Mouse (Mus musculus) retina, postnatal 7 days (tissue): Measurements from ENCODE around the gene Serpinb6b.
"Not testable (repeated sequence)": the region's sequence is repeated elsewhere in the genome, so short reads cannot be mapped to it uniquely, and the experiment has no call there.

Experiments used
- DNase-seq: peaks from one replicate; pipeline ENCODE4 v3.0.0-alpha.2; 2012; ENCODE audit warnings: low read depth, low spot score

Serpinb6b gene

DNA sequence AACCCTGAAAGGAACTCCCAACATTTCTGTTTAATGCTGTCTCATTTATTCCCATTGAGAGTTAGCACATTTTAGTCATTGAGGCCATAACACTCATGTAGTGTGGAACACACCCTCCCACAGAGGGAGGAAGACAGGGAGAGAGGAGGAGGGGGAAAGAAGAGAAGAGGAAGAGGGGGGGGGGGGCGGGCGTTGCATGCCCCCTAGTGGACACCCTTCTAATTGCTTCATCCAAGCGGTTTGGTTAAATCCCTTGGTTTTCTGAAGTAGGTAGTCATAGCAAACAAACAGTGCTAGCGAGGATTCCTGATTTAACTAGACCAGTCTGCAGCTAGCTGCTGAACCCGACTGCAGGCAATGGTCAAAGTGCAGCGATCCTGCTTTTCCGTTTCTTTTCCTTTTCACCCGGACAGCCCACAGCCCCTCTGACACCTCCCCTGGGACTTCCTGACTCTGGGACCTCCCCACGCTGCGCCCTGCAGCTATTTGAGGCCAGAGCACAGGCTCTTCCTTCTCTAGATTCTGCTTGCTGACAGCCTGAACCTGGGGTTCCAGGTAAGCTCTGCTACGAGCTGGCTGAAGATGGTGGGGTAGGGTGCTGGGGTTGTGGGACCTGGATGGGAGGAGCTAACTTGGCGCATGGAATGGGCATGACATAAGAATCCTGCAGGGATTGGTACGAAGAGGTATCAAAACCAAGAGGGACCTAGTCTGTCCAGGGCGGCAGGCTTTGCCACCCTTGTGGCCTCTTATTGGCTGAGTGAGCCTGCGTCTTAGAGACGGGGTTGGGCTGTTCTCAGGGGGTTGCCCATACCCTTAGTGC, at the start of gene Serpinb6b:
Serpinb6b (plus strand) TSS at position 221 of the 823 bp plus-strand sequence.
- no peak for DNase-seq

DNA sequence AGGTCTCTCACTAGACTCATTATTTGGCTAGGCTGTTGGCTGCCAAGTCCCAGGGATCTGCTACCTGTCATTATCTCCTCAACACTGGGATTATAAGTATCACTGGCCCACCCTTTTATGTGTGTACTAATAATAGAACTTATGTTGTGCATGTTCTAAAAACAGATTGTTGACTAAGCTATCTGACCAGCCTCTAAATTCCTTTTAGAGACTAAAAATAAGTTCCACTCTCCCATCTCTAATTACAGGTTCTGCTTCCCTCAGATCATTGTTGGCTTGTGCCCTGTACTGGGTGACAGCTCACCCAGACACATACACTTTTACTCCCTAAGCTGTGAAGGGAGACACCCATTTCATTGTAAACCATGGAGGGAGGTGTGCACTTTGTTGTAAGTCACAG, 42.4 kb upstream of the Serpinb6b start:
- DNase-seq = no peak

DNA sequence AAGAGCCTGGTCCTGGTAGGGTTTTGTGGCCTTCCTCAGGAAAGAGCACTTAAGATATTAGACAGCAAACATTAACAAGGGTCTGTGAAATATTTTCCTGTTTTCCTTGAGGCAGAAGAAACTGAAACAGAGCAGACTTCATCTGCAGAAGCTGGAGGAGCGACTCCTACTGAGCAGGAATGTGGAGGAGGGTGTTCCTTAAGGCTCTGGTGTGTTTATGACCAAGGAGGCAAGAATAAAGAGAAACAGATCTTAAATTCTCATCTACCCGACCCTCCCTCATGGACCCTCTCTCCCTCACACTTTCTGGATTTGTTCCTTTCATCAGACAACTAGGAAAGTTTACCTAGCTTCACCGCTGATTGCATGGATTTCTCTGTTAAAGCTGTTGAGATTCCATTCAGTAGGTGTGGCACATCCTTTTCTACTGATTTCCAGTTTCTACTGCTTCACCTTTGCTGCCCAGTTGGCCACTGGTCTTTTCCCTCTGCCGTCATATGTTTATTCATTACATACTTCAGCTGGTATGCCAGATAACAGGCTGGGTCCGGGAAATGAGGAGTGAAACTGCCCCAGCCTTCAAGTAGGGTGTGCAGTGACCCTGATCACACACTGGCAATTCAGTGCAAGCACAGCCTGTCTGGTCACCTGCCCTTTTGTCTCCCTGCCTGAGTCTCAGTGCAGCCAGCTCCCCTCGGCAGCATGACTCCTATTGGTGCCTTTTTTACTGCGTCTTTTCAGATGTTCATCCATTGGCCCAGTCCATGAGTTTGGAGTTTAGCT, 40.2 kb upstream of the Serpinb6b start:
- DNase-seq = no peak

DNA sequence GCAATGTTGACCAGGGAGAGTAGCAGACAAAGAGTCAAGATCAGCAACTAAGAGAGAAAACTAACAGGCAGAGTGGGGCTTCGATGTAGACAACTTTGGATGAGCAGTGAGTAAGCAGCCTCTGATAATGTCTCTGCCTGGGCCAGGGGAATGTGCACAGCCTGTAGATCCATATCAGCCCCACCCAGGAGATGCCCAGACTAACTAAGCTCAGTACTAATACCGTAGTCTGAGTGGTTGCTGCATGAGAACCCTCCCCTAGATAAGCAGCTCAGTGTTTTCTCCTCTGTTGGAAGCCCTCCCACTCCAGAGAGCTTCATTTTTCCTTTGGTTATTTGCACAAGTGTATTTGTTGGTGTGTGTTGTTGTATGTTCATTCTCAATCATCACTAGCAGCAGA, 38.3 kb upstream of the Serpinb6b start:
- DNase-seq = no peak

DNA sequence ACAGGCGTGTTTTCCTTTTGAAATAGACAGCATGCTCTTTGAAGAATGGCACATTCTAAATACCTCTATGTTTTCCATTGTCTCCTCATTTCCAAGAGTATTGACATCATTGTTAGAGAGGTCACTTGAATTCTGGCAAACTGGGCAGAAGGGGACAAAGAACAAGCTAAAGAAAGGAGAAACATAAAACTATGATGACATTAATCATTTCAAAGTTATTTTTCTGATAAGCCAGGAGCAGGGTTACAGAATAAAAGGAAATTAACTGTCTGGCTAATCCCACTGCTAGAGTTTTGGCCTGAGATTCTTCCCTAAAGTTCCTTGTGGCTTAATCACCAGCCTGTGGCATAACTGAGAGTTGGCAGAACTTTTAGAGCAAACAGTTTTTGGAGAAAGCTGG, 37.8 kb upstream of the Serpinb6b start:
- DNase-seq = no peak

DNA sequence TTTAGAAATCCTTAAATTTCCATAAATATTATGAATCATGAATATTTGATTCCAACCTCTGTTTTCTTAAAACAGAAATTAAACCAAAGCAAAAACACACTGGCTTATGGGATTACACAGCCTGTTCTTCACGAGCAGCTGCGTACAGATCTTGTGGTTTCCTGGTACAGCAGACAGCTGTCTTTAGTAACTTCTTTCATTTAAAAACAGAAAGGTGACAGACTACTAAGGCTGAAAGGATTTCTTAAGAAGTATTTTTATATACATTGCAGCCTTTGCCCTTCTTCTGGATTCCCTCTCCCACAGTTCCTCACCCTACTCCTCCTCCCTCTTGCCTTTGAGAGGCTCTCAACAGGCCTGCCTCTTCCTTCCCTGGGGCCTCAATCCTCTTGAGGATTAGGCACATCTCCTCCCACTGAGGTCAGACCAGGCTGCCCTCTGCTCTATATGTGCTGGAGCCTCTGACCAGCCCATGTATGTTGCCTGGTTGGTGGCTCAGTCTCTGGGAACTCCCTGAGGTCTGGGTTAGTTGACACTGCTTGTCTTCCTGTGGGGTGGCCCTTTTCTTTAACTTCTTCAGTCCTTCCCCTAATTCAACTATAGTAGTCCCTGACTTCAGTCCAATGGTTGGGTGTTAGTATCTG, 35.8 kb upstream of the Serpinb6b start:
- no peak for DNase-seq

DNA sequence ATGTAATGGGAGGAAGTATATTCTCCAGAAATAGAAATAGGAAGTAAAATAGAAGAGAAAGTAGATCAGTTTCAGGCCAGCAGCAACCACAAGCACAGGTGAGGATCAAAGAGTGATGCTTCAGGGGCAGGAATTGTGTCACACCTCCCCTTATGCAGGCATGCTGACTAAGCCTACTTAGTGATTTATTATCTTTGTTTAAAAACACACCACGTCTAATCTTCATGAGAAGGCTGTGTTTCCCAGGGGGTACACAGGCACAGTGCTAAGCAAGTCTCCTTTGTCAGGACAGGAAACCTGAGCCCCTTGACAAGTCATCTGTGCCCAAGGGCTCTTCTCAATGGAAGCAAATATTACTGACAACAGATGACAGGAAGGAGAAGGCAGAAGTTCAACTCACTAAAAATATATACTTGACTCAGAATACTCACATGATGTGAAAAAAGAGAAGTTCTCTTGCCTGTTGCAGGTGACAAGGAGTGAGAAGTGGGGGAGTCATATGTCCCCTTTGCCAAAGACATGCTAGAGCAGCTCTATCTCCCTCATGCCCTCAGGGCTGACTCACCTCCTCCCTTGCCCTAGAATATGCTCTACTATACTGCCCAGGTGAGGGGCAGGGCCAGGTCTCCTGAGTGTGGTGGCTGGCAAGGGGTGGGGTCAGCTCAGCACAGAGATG, 30.2 kb upstream of the Serpinb6b start:
- DNase-seq = no peak

DNA sequence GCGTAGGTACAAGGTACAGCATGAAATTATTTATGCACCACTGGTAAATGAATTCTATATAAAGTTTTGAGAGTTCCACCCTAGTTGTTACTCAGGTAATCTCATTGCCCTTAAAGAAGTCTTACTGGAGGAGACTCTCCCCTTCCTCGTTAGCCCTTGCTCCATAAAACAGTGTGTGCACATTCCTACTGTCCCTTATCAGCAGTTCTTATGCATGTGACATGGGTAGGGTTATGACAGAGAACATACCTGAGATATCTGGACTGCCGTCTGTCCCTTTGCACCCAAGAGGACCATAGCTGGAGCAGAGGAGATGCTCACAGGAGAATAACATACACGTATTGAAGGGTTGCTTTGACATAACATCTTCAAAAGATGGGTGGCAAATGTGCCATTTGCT, 26.7 kb upstream of the Serpinb6b start:
- DNase-seq = not testable (repeated sequence)

DNA sequence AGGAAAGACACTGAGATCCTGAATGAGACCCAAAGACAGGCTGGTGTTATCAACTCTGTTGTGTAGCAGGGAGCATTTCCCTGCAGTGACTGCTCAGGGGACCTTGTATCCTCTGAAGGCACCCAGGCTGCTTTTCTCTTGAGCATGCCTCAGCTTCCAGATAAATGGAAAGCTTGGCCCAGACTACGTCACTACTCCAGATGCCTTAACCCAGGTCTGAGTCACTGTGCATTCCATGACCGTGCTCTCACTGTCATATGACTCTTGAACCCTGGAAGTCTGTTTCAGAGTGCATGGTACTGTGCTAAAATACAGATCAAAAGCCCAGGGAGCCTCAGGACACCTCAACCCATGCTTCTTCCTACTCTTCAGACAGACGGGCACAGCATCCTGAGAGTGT, 25.8 kb upstream of the Serpinb6b start:
- DNase-seq = not testable (repeated sequence)

DNA sequence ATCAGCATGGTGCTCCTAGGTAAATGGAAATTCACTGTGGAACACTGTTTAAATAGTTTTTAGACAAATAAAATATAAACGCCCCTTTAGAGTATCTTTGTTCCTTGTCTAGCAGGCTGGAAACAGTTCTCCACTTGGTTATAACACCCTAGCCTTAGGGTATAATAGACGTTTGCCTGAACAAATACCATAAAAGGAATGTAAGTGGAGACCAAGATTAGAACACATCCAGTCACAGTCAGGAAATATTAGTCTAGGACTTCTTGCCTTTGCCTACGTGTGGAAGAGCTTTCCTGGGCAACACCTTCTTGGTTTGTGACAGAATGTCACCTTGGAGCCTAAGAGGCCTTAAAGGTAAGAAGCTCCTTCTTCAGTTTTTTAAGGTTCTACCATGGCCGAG, 8.5 kb upstream of the Serpinb6b start:
- DNase-seq = no peak

DNA sequence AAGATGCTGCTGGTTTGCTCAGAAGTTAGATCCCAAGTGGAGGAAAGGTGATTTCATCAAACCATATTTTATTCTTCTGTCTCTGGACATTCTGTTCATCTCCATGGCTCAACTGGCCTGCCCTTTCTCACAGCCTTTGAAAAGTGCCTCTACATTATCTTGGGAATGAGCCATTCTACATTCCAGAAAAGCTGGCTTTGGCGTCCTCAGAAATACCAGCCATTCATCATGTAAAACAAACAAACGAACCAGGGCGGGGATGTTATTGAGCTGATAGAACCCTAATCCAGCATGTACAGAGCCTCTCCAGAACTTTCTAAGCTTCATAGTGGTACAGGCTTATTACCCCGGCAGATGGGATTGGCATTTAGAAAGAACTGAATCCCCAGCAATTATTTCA, 7.1 kb upstream of the Serpinb6b start:
- DNase-seq = no peak

DNA sequence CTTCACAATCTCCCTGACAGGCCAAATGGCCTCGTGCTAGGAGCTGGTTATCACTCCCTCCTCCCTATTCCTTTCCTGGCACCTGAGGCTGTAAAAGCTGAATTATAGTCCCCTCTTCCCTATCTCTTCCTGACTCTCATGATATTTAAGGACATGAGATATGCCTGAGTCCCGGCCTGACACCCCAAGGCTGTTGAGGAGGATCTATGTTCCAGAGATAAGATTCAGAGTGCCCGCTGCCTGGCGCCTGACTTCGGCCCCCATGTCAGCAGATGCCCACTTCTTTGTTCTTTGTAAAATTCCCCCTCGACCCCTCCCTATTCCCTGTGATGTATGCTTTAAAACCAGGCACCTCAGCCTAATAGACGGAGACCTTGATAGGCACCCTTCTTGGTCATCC, 6.5 kb upstream of the Serpinb6b start:
- not testable (repeated sequence) for DNase-seq

DNA sequence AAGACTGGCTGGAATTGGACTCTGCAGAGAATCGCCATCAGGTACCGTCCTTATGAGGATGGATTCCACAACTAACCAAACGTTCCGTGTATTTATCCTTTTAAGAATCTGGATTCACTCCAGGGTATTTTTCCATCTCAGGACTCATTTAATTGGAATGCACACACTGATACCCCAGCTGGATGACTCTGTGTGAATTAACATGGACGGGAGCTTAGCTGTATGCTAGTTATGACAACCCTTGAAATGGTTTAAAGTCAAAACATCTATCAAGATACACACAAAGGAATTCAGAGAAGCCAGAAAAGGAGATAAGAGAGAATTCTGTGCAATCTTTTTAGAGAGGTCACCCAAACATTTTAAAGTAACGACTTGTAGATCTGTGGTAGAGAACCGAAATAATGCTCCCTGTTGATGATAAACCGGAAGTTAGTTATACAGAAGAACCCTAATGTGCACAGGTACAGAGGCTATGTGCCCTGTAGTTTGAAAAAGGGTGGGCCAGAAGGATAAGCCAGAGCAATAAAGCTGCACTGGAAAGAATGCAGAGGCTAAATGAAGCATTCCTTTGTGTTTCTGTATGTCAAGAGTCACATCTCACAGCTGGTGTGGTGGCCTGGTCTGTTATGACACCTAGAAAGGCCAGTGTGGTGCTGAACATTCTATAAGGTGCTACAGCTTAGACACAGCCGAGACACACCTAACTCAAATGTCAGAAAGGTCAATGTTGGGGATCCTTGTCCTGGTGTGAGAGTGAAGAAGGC, 837 bp upstream of the Serpinb6b start:
- DNase-seq = no peak

DNA sequence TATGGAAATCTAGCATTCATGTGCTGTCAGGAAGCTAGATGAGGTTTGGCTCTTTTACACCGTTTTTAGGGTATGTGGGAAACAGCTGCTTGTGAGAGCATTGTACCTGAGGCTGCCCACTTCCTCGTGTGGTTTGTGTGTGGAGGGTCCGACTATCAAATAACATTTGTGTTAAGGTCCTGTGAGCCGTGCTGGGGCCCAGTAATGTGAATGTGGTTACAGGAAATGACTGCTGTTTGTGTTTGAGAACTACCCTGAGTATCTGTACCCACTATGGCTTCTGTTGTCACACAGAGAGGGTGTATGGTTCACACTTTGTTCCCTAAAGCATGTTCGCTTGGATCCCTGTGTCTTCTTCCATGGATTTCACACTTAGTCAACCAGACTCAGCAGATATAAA, 1.1 kb downstream of the Serpinb6b start:
- DNase-seq = no peak

DNA sequence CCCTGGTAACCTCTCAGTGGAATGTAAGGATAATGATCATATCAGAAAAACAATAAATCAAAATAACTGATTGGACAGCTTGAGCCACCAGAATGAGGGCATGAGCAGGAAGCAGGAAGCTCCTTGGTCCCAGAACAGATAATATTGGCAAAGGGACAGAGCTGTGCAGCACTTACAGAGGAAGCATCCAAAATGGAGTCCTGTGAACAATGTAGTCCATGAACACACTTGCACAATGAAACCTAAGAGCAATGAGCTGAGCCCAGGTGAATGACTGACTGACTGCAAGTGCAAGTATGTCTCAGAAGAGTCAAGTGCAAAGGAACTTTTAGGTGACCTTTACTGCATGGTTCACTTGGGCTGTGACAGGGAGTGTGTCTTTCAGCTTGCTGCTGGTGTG, 2.2 kb downstream of the Serpinb6b start:
- no peak for DNase-seq

DNA sequence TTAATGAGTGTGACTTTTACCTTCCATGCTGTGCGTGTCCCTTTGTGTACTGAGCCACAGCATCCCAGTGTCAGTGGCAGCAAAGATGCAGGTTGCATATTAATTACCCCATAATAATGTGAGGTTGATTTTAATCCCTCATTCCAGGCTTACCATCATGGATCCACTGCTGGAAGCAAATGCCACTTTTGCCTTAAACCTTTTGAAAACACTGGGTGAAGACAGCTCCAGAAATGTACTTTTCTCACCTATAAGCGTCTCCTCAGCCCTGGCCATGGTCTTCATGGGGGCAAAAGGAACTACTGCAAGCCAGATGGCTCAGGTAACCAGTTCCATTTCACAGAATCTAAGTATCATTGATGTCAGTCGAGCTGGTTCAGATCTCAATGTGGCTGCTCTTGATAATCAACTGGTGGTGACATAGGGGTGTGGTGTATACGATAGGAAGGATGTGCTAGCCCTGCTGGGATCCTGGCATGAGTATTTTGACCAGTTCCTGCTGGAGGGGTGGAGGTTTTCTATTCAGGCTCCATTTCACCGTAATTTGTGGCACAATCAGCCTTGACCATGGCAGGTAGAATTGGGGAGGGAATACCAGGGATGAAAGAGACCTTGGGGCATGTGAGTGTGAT, 3.5 kb downstream of the Serpinb6b start:
- DNase-seq = no peak

DNA sequence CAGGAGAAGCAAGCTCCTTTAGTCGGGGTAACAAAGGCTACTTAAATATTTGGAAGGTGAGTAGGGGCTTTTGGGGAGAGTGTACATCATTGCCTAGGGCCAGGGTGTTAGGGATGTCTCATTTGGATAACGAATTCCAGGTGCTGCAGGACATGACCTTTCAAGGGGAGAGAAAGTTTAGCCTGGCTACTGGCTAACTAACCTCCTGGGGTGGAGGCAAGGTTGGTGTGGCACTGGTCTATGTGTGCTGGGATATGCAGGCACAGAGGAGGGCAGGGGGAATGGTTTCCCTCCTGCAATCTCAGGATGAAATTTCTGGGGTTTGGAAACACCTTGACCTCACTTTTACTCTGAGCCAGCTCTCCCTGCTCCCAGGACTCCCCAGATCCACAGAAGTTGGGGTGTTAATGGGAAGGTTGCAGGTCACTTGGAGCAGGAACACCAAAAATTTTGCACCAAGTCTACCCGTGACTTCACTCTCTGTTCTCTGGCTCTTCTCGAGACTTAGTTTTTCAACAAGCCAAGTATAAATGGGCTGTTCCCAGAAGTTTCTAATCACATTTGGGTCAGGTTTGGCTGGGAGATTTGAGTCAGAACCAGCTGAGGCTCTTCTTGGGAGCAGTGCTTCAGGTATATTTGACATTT, 4.1 kb downstream of the Serpinb6b start:
- no peak for DNase-seq

DNA sequence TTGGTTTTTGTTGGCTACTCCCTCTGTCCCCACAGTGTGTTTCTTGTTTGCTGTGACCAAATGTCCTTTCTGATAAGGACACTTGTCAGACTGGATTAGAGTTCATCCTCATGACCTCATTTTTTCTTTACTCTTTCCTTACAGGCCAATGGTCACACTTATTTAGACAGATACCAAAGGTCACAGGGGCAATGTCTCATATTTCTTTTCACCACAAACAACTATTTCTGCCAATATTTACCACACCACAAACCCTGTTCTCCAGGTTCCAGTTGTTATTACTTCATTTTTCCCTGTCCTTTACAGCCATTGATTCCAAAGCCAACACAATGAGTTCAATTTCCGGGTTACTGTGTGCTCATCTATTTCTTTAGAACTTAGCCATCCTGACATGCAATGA, 4.6 kb downstream of the Serpinb6b start:
- DNase-seq = no peak

DNA sequence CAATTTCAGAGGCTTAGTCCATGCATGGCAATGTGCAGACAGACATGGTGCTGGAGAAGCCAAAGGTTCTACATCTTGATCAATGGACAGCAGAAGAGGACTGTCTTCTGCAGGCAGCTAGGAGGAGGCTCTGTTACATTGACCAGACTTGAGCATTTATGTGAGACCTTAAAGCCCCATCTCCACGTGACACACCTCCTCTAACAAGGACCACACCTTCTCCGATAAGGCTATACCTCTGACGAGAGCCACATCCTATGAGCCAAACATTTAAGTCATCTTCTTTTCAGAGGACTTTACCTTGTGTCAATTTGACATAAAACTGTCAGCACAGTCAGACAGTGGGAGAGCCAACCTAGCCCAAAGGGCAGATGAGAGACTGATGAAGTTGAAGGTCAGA, 5.8 kb downstream of the Serpinb6b start:
- DNase-seq = no peak

DNA sequence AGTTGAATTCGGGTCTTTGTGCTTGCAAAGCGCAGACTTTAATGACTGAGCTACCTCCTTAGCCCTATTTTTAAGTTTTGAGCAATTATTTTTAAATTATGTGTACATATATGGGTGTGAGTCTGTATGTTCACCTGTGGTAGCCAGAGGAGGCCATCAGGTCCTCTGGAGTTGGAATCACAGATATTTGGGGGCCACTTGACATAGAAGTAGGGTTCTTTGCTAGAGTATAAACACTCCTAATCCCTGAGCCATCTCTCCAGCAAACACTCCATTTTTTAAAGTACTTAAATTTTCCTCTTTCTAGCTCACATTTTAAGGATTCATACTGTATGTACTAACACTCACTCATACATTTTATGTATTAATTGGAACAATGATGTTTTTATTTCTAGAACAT, 9.3 kb downstream of the Serpinb6b start:
- no peak for DNase-seq
